Mouse (Mus musculus): ENCODE data around the gene Dock9.

DNA sequence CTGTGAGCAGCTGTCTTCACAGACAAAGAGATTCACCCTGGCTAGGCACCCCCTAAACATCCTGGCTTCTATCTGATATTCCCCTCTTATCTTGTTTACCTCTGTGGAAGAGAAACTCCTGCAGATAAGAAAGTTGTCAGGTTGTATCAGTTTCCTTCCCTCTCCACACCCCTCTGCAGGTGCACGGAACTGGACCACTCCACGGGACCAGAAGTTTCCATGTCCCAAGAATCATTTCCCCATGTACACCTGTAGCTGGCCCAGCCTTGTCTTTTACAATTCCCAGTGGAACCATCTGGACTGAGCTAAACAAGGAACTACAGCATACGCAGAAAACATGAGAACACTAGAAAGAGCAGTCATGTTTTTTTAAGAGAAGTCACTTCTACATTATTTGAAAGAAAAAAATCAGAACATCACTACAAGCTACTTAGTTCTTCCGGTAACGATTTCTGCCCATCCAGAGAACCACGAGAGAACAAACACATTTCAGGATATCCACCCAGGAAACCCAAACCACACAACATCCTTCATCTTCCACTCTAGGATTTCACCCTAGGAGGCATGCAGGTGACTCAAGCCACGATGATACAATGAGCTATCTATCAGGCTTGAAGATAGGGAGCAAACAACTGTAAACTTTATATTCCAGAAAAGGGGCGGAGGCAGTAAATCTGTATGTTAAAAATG, 101.1 kb downstream of the Dock9 start:
- no peak for TF ChIP-seq GATA1 (IDR thresholded peaks at IDR 0.05; ENCODE audit: low read length)
- TF ChIP-seq TAL1 (IDR thresholded peaks at IDR 0.05; ENCODE audit: low read length) = no peak

Measured in erythroblast, embryonic 14.5 days (primary cell).